Mouse (Mus musculus) forebrain, embryonic 14.5 days (tissue): ENCODE results near the gene Ppp1r14a. TPM values are rescaled to one million over a fixed set of nuclear protein-coding genes. Genes with fewer than 3 reads are reported as not detected.

Source experiments
- ATAC-seq: fragments of 200-750 bp; cut with Nextera tagmentation; 2 replicates; pipeline ENCODE4 v1.8.0; 2017; ENCODE audit warnings: mild to moderate bottlenecking, moderate library complexity
- DNase-seq: peaks from one replicate; pipeline ENCODE4 v3.0.0-alpha.2; 2015; ENCODE audit warnings: low spot score
- H3K27ac ChIP-seq: fragments of 300-500 bp; sonication (generic); 2 replicates; pipeline ENCODE4 v1.5.1; 2014; ENCODE audit warnings: low read depth, mild to moderate bottlenecking, control low read depth, low read length, moderate library complexity
- H3K27me3 ChIP-seq: fragments of 300-500 bp; sonication (generic); replicated peaks from 2 replicates; pipeline ENCODE4 v1.6.1; 2014; ENCODE audit warnings: low read length, control low read depth, mixed read lengths; ENCODE audit not compliant: control insufficient read depth, insufficient read depth
- H3K36me3 ChIP-seq: fragments of 300-500 bp; sonication (generic); 2 replicates; pipeline ENCODE4 v1.6.1; 2014; ENCODE audit warnings: low read length, control low read depth; ENCODE audit not compliant: control insufficient read depth, insufficient read depth
- H3K4me1 ChIP-seq: fragments of 300-500 bp; sonication (generic); 2 replicates; pipeline ENCODE4 v1.6.1; 2014; ENCODE audit warnings: antibody characterized with exemption, low read length, control low read depth; ENCODE audit not compliant: control insufficient read depth, insufficient read depth
- H3K4me2 ChIP-seq: fragments of 300-500 bp; sonication (generic); 2 replicates; pipeline ENCODE4 v1.6.1; 2014; ENCODE audit warnings: mild to moderate bottlenecking, control low read depth, low read length
- H3K4me3 ChIP-seq: fragments of 300-500 bp; sonication (generic); 2 replicates; pipeline ENCODE4 v1.5.1; 2014; ENCODE audit warnings: low read depth, low read length, control low read depth
- H3K9ac ChIP-seq: fragments of 300-500 bp; sonication (generic); 2 replicates; pipeline ENCODE4 v1.6.1; 2014; ENCODE audit warnings: mild to moderate bottlenecking, low read length, control low read depth, moderate library complexity
- H3K9me3 ChIP-seq: fragments of 300-500 bp; sonication (generic); replicated peaks from 2 replicates; pipeline ENCODE4 v1.6.1; 2016; ENCODE audit warnings: low read length, control low read depth, mixed read lengths; ENCODE audit not compliant: control insufficient read depth
- WGBS: fragments of 180-500 bp; shearing (Covaris S2); extraction: QIAGEN DNeasy Blood & Tissue Kit; methylation state at CpG from one replicate; pipeline ENCODE4 v1.1.7; 2014; 5-methylcytosine and 5-hydroxymethylcytosine counted together
- polyA plus RNA-seq: library from polyadenylated mRNA; unstranded; fragments of >200 nt; fragmentation: Nextera tagmentation; extraction: Ambion mirVana; gene quantifications from 2 replicates; pipeline ENCODE4 v1.2.1, GENCODE M21; 2014

Ppp1r14a gene
- polyA plus RNA-seq, 1 experiment from 2014 or later = 9.8 TPM

DNA sequence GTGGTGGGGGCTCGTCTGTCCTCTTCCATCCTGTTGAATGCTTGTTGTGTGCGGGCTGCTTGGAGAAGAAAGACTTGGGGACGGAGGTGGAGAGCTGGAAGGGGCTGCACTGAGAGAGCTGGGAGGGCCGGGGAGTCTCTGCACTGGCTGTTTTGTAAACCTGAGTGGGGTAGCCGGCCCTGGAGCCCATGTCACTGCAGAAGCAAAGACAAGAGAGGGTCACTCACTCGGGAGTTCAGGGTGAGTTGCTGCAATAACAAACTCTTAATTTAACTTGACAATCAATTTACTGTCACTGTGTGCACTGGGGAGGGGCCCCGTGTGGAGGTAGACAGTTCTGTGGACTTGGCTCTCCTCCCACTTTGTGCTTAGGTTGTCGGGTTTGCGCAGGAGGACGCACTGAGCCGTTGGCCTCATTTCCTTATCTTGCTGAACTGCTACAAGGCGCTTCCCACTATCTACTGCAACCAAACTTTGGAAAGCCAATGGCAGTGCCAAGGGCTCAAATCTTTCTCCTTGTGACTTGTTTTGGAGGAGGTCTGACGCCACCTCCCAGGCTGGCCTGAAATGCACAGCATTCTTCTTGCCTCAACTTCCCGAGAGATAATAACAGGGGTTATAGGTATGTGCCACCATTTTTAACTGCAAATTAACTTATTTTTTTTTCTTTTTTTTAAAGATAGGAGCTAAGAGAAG, 50.0 kb downstream of the Ppp1r14a start:
- Histone ChIP-seq H3K27ac (no peak overlapping the region), H3K9ac (no peak overlapping the region), H3K36me3 (peaks cover 5% of the 10 kb centered on the region; the same call in 1 of the 2 replicates), H3K27me3 (no peaks in the 10 kb centered on the region), H3K4me2 (no peak overlapping the region), H3K9me3 (no peaks in the 10 kb centered on the region), H3K4me1 (peaks cover 10% of the 10 kb centered on the region), H3K4me3 (no peak overlapping the region)
- WGBS = 76% methylated on average over 14 of the region's 14 CpGs
- no peak for DNase-seq
- ATAC-seq = no peak

DNA sequence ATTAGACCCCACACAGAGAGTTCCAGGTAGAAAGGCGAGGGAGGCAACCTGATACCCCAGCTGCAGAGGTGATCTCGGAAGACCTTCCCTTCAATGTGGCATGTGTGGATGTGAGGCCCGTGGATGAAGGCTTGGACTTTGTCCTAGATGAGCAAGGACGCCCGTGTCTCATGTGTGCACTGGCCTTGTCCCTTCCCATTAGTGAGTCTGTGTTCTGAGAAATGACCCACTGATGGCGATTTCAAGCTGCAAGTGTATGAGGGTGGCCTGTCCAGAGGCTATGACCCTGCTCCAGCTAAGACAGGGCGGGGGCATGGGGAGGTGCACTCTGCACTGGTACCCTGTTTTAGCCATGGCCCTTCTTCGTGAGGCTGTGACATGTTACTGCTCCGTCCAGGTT, 51.1 kb downstream of the Ppp1r14a start:
- Histone ChIP-seq H3K4me2 (no peak overlapping the region), H3K36me3 (peaks cover 5% of the 10 kb centered on the region; the same call in 1 of the 2 replicates), H3K27me3 (no peaks in the 10 kb centered on the region), H3K9me3 (no peaks in the 10 kb centered on the region), H3K27ac (no peak overlapping the region), H3K4me3 (no peak overlapping the region), H3K9ac (no peak overlapping the region), H3K4me1 (peaks cover 11% of the 10 kb centered on the region)
- ATAC-seq (no peak), DNase-seq (no peak)
- 93% methylated on average over 9 of the region's 9 CpGs for WGBS

DNA sequence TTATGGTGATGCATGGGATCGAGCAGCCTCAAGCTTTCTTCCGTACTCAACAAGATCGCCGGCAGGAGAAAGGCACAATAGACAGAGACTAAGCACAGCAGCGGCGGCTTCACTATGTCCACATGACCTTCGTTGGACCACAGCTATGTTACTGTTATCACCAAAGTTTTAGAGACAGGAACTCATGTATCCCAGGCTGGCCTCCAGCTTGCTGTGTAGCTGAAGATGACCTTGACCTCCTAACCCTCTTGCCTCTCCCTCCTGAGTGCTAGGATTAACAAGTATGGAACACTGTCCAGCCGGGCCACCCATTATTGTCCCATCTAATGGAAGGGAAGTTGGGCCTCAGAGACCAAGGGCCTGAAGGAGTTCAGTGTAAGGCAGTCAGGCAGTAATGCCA, 51.7 kb downstream of the Ppp1r14a start:
- Histone ChIP-seq H3K9me3 (no peaks in the 10 kb centered on the region), H3K27me3 (no peaks in the 10 kb centered on the region), H3K27ac (no peak overlapping the region), H3K4me1 (peaks cover 17% of the 10 kb centered on the region), H3K4me3 (no peak overlapping the region), H3K36me3 (peaks cover 5% of the 10 kb centered on the region; the same call in 1 of the 2 replicates), H3K4me2 (no peak overlapping the region), H3K9ac (no peak overlapping the region)
- WGBS = 89% methylated on average over 8 of the region's 8 CpGs
- ATAC-seq (no peak), DNase-seq (no peak)

DNA sequence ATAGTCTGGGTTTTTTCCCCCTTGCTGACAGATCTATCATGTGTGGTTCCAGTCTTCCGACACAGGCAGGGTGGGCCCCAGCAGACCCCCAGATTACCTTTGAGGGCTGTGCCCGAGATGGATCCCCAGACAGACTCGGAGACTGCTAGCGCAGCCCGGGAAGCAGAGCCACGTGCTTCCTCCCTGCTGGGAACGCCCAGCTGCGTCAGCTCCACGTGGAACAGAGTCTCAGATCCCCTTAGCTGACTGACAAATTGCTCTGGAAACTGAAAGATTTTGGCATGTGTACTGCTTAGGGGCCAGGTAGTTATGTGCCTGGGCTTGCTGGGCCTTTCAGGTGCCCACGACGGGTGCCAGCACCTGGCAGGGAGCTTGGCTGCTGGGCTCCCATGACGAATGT, 52.6 kb downstream of the Ppp1r14a start:
- ATAC-seq = peak; percentile 37; the same call in 1 of the 2 replicates

DNA sequence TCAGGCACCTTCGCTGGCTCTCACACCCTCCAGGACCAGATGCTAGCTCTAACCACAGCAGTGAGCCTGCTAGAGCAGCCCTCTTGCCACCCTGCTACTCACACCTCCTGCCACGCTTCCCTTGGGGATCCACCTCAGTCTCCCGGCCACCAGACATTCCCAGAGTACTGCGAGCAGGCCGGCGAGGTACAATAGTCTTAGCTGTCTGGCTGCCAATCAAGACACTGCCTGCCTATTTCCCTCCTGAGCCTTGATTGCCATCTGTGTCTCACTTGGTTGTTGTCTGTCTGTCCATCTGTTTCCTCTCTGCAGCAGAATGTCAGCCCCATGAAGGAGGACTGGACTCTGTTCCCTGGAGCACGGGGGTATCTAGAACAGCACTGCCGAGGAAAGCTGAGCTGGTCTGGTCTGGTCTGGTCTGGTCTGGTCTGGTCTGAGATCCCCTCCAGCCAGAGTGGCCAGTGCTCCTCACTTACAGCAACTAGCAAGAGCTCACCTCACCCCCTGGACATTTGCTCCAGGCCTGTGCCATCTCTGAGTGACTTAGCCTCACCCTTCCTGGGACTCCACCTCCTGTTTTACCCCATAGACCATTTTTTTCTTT, 53.5 kb downstream of the Ppp1r14a start:
- Histone ChIP-seq H3K4me3 (no peak overlapping the region), H3K36me3 (peaks cover 5% of the 10 kb centered on the region; the same call in 1 of the 2 replicates), H3K4me2 (no peak overlapping the region), H3K27me3 (no peaks in the 10 kb centered on the region), H3K27ac (peak overlapping the region; percentile 87), H3K4me1 (peaks cover 20% of the 10 kb centered on the region), H3K9me3 (no peaks in the 10 kb centered on the region), H3K9ac (0 out of 2 replicates have a peak overlapping the region, but pooled peaks have one; percentile 13)
- peak; percentile 68 for DNase-seq
- WGBS = 42% methylated on average over 8 of the region's 8 CpGs
- peak; percentile 53 for ATAC-seq

More for the DNA sequence above, 52.6 kb downstream of the Ppp1r14a start:
- 62% methylated on average over 12 of the region's 12 CpGs for WGBS
- H3K4me2 ChIP-seq = no peak overlapping the region
- no peak overlapping the region for H3K4me3 ChIP-seq
- H3K4me1 ChIP-seq = peaks cover 20% of the 10 kb centered on the region
- peak; percentile 63 for DNase-seq
- H3K27ac ChIP-seq = peak overlapping the region; percentile 87
- H3K36me3 ChIP-seq = peaks cover 5% of the 10 kb centered on the region; the same call in 1 of the 2 replicates
- no peaks in the 10 kb centered on the region for H3K27me3 ChIP-seq
- H3K9ac ChIP-seq = 0 out of 2 replicates have a peak overlapping the region, but pooled peaks have one; percentile 5
- H3K9me3 ChIP-seq = no peaks in the 10 kb centered on the region

Other genes starting within 250 kb of the Ppp1r14a start
- gene Ryr1, start 164.1 kb upstream of the Ppp1r14a start, polyA plus RNA-seq = 5.0 and 6.2 TPM in 2 replicates
- 0.47 and 0.99 TPM in 2 replicates for gene Rasgrp4, start 154.5 kb upstream of the Ppp1r14a start, polyA plus RNA-seq
- 17.3 and 18.0 TPM in 2 replicates for gene Fam98c, start 133.1 kb upstream of the Ppp1r14a start, polyA plus RNA-seq
- 0.14 and 0.36 TPM in 2 replicates for gene Ggn, start 119.1 kb upstream of the Ppp1r14a start, polyA plus RNA-seq
- gene Spred3, start 118.9 kb upstream of the Ppp1r14a start, polyA plus RNA-seq = 4.4 and 5.5 TPM in 2 replicates
- 337 and 364 TPM in 2 replicates for gene Psmd8, start 108.6 kb upstream of the Ppp1r14a start, polyA plus RNA-seq
- 0.85 and 1.6 TPM in 2 replicates for gene Catsperg1, start 75.3 kb upstream of the Ppp1r14a start, polyA plus RNA-seq
- gene Kcnk6, start 56.8 kb upstream of the Ppp1r14a start, polyA plus RNA-seq = 0.22 and 0.46 TPM in 2 replicates
- gene Yif1b, start 51.0 kb upstream of the Ppp1r14a start, polyA plus RNA-seq = 88.2 and 96.2 TPM in 2 replicates
- gene 2200002D01Rik, start 40.8 kb upstream of the Ppp1r14a start, polyA plus RNA-seq = 0.37 and 1.2 TPM in 2 replicates
- 46.6 and 51.3 TPM in 2 replicates for gene Spint2, start 7.4 kb upstream of the Ppp1r14a start, polyA plus RNA-seq
- 167 and 205 TPM in 2 replicates for gene Dpf1, start 14.6 kb downstream of the Ppp1r14a start, polyA plus RNA-seq
- gene Sipa1l3, start 229.3 kb downstream of the Ppp1r14a start, polyA plus RNA-seq = 6.2 and 11.9 TPM in 2 replicates